Mouse (Mus musculus): Measurements from ENCODE around the gene Crybg2.

Crybg2 gene

GRCm38 (mm10) chr4:134058166-134058715 lies 2.4 kb upstream of the Crybg2 start:
- DNase-seq (ENCODE audit: low spot score in 2 of 2): peak; percentile 25 to 37

GRCm38 (mm10) chr4:134058908-134059307 lies 1.7 kb upstream of the Crybg2 start:
- no peak for DNase-seq (ENCODE audit: low spot score in 2 of 2)

- DNase-seq (ENCODE audit: low spot score in 2 of 2): peak; percentile 59 to 60
These were observed 683 bp downstream of the Crybg2 start for GRCm38 (mm10) chr4:134061166-134061830.

GRCm38 (mm10) chr4:134061944-134062446 lies 1.4 kb downstream of the Crybg2 start:
- peak; percentile 35 to 41 for DNase-seq (ENCODE audit: low spot score in 2 of 2)

GRCm38 (mm10) chr4:134062561-134062960 lies 1.9 kb downstream of the Crybg2 start:
- DNase-seq (ENCODE audit: low spot score in 2 of 2): no peak

- DNase-seq (ENCODE audit: low spot score in 2 of 2): no peak
These were observed 4.9 kb downstream of the Crybg2 start for GRCm38 (mm10) chr4:134065431-134066004.

- no peak for DNase-seq (ENCODE audit: low spot score in 2 of 2)
These were observed 6.8 kb downstream of the Crybg2 start for GRCm38 (mm10) chr4:134067383-134067782.

GRCm38 (mm10) chr4:134067833-134068544 lies 7.4 kb downstream of the Crybg2 start:
- no peak for DNase-seq (ENCODE audit: low spot score in 2 of 2)

GRCm38 (mm10) chr4:134068793-134069580 lies 8.4 kb downstream of the Crybg2 start:
- DNase-seq (ENCODE audit: low spot score in 2 of 2): no peak

GRCm38 (mm10) chr4:134078694-134079093 lies 18.1 kb downstream of the Crybg2 start:
- peak; percentile 39 to 49 for DNase-seq (ENCODE audit: low spot score in 2 of 2)

GRCm38 (mm10) chr4:134080674-134081073 lies 20.1 kb downstream of the Crybg2 start:
- DNase-seq (ENCODE audit: low spot score in 2 of 2): no peak

GRCm38 (mm10) chr4:134081730-134082386 lies 21.2 kb downstream of the Crybg2 start:
- peak; percentile 76 to 80 for DNase-seq (ENCODE audit: low spot score in 2 of 2)

- DNase-seq (ENCODE audit: low spot score in 2 of 2): no peak
These were observed 21.8 kb downstream of the Crybg2 start for GRCm38 (mm10) chr4:134082460-134082859.

- DNase-seq (ENCODE audit: low spot score in 2 of 2): no peak
These were observed 24.4 kb downstream of the Crybg2 start for GRCm38 (mm10) chr4:134084999-134085398.

GRCm38 (mm10) chr4:134087412-134087811 lies 26.8 kb downstream of the Crybg2 start:
- DNase-seq (ENCODE audit: low spot score in 2 of 2): peak in 1 of 2 experiments; percentile 60

- DNase-seq (ENCODE audit: low spot score in 2 of 2): no peak
These were observed 28.4 kb downstream of the Crybg2 start for GRCm38 (mm10) chr4:134089029-134089428.

GRCm38 (mm10) chr4:134090521-134091224 lies 30.1 kb downstream of the Crybg2 start:
- no peak for DNase-seq (ENCODE audit: low spot score in 2 of 2)

- no peak for DNase-seq (ENCODE audit: low spot score in 2 of 2)
These were observed 30.6 kb downstream of the Crybg2 start for GRCm38 (mm10) chr4:134091225-134091529.

GRCm38 (mm10) chr4:134092382-134093288 lies 32.0 kb downstream of the Crybg2 start:
- DNase-seq (ENCODE audit: low spot score in 2 of 2): peak; percentile 60 to 87

All from thymus, postnatal 10 days (tissue).